Mouse (Mus musculus) MEL (cell line): ENCODE data around the gene Tfam. TPM values are rescaled to one million over a fixed set of nuclear protein-coding genes. Genes with fewer than 3 reads are reported as not detected.

ENCODE experiments used
- DNase-seq: peaks from one replicate; pipeline ENCODE4 v3.0.0; 2011; ENCODE audit warnings: low read depth, low spot score
- H3K27ac ChIP-seq: 2 replicates; pipeline ENCODE4 v1.5.1; 2012; ENCODE audit warnings: low read depth, mild to moderate bottlenecking, control low read depth, low read length, moderate library complexity; ENCODE audit not compliant: control insufficient read depth
- H3K27me3 ChIP-seq, 2 experiments: fragments of 150-350 bp in 1 of 2; sonication (generic) in 1 of 2; 2 replicates each; pipeline ENCODE4 v1.6.1; 2012; ENCODE audit warnings: low read length in 2 of 2, mild to moderate bottlenecking in 2 of 2, improper control_type of control experiment in 1 of 2, moderate library complexity in 1 of 2; ENCODE audit not compliant: insufficient read depth in 2 of 2, control insufficient read depth in 1 of 2
- H3K36me3 ChIP-seq, 2 experiments: 2 replicates each; pipeline ENCODE4 v1.6.1; 2012 to 2014; ENCODE audit warnings: low read length in 2 of 2, improper control_type of control experiment in 1 of 2, inconsistent platforms in 1 of 2, mild to moderate bottlenecking in 1 of 2; ENCODE audit not compliant: insufficient read depth in 2 of 2, control insufficient read depth in 1 of 2
- H3K4me1 ChIP-seq, 2 experiments: fragments of 150-350 bp in 1 of 2; sonication (generic) in 1 of 2; 2 replicates each; pipeline ENCODE4 v1.6.1; 2012; ENCODE audit warnings: low read length in 2 of 2, improper control_type of control experiment in 1 of 2, mild to moderate bottlenecking in 1 of 2; ENCODE audit not compliant: insufficient read depth in 2 of 2, control insufficient read depth in 1 of 2
- H3K4me3 ChIP-seq, 2 experiments: fragments of 150-350 bp in 1 of 2; sonication (generic) in 1 of 2; 2 replicates each; pipeline ENCODE4 v1.5.1; 2012; ENCODE audit warnings: low read depth in 2 of 2, low read length in 2 of 2, mild to moderate bottlenecking in 2 of 2, moderate library complexity in 2 of 2, control low read depth in 1 of 2, improper control_type of control experiment in 1 of 2; ENCODE audit not compliant: control insufficient read depth in 1 of 2, insufficient read depth in 1 of 2
- H3K79me2 ChIP-seq: 2 replicates; pipeline ENCODE4 v1.6.1; 2012; ENCODE audit warnings: mild to moderate bottlenecking, low read length, moderate library complexity; ENCODE audit not compliant: control insufficient read depth, poor library complexity, insufficient read depth
- H3K9ac ChIP-seq: 2 replicates; pipeline ENCODE4 v1.6.1; 2012; ENCODE audit warnings: low read depth, mild to moderate bottlenecking, control low read depth, low read length, moderate library complexity; ENCODE audit not compliant: control insufficient read depth, poor library complexity, severe bottlenecking
- H3K9me3 ChIP-seq: fragments of 150-350 bp; sonication (generic); replicated peaks from 2 replicates; pipeline ENCODE4 v1.6.1; 2012; ENCODE audit warnings: mild to moderate bottlenecking, low read length, improper control_type of control experiment, moderate library complexity; ENCODE audit not compliant: insufficient read depth
- BHLHE40 ChIP-seq: IDR thresholded peaks from 2 replicates; pipeline ENCODE4 v1.6.1; 2012; ENCODE audit warnings: low read depth, mild to moderate bottlenecking, inconsistent platforms, low read length, improper control_type of control experiment, borderline replicate concordance
- CHD1 ChIP-seq: IDR thresholded peaks from 2 replicates; pipeline ENCODE4 v1.6.1; 2012; ENCODE audit warnings: low read depth, mild to moderate bottlenecking, inconsistent platforms, low read length, improper control_type of control experiment
- CHD2 ChIP-seq: IDR thresholded peaks from 2 replicates; pipeline ENCODE4 v1.6.1; 2011; ENCODE audit warnings: low read length, improper control_type of control experiment
- CTCF ChIP-seq, 3 experiments: IDR thresholded peaks in 2 of 3; conservative IDR thresholded peaks in 1 of 3; 2 replicates each; pipeline ENCODE4 v1.5.1; 2011 to 2012; ENCODE audit warnings: low read length in 3 of 3, low read depth in 2 of 3, mild to moderate bottlenecking in 2 of 3, improper control_type of control experiment in 1 of 3, inconsistent platforms in 1 of 3, mixed read lengths in 1 of 3, moderate library complexity in 1 of 3; ENCODE audit not compliant: control insufficient read depth in 1 of 3, insufficient read depth in 1 of 3, poor library complexity in 1 of 3, severe bottlenecking in 1 of 3
- ELF1 ChIP-seq: IDR thresholded peaks from 2 replicates; pipeline ENCODE4 v1.6.1; 2014; ENCODE audit warnings: low read depth, mild to moderate bottlenecking, inconsistent platforms, low read length, improper control_type of control experiment, moderate library complexity
- GABPA ChIP-seq: IDR thresholded peaks from 2 replicates; pipeline ENCODE4 v1.6.1; 2012; ENCODE audit warnings: low read depth, mild to moderate bottlenecking, inconsistent platforms, low read length, improper control_type of control experiment, moderate library complexity
- GATA1 ChIP-seq: IDR thresholded peaks from 2 replicates; pipeline ENCODE4 v1.6.1; 2011; ENCODE audit warnings: low read depth, low read length, improper control_type of control experiment
- MAFK ChIP-seq: IDR thresholded peaks from 2 replicates; pipeline ENCODE4 v1.6.1; 2011; ENCODE audit warnings: low read depth, mild to moderate bottlenecking, low read length, improper control_type of control experiment, borderline replicate concordance
- MAZ ChIP-seq: IDR thresholded peaks from 2 replicates; pipeline ENCODE4 v1.6.1; 2012; ENCODE audit warnings: low read depth, mild to moderate bottlenecking, inconsistent platforms, low read length, improper control_type of control experiment
- MXI1 ChIP-seq: IDR thresholded peaks from 2 replicates; pipeline ENCODE4 v1.6.1; 2011; ENCODE audit warnings: mild to moderate bottlenecking, low read depth, low read length, improper control_type of control experiment
- MYB ChIP-seq: IDR thresholded peaks from 2 replicates; pipeline ENCODE4 v1.6.1; 2011; ENCODE audit warnings: mild to moderate bottlenecking, low read depth, low read length, improper control_type of control experiment
- NELFE ChIP-seq: IDR thresholded peaks from 2 replicates; pipeline ENCODE4 v1.6.1; 2011; ENCODE audit warnings: low read depth, low read length, improper control_type of control experiment
- RCOR1 ChIP-seq: IDR thresholded peaks from 2 replicates; pipeline ENCODE4 v1.6.1; 2012; ENCODE audit warnings: low read depth, mild to moderate bottlenecking, inconsistent platforms, low read length, improper control_type of control experiment
- SMC3 ChIP-seq: IDR thresholded peaks from 2 replicates; pipeline ENCODE4 v1.6.1; 2011; ENCODE audit warnings: low read depth, low read length, improper control_type of control experiment
- TAL1 ChIP-seq: IDR thresholded peaks from 2 replicates; pipeline ENCODE4 v1.6.1; 2012; ENCODE audit warnings: mild to moderate bottlenecking, inconsistent platforms, low read length, moderate library complexity, mixed read lengths
- TBP ChIP-seq: IDR thresholded peaks from 2 replicates; pipeline ENCODE4 v1.8.0; 2011; ENCODE audit warnings: low read depth, low read length, improper control_type of control experiment
- TCF12 ChIP-seq: IDR thresholded peaks from 2 replicates; pipeline ENCODE4 v1.6.1; 2014; ENCODE audit warnings: low read depth, mild to moderate bottlenecking, inconsistent platforms, low read length, improper control_type of control experiment, moderate library complexity
- ZC3H11A ChIP-seq: IDR thresholded peaks from 2 replicates; pipeline ENCODE4 v1.6.1; 2012; ENCODE audit warnings: low read depth, mild to moderate bottlenecking, inconsistent platforms, low read length, improper control_type of control experiment
- ZMIZ1 ChIP-seq: IDR thresholded peaks from 2 replicates; pipeline ENCODE4 v1.6.1; 2012; ENCODE audit warnings: low read depth, mild to moderate bottlenecking, inconsistent platforms, low read length, improper control_type of control experiment, moderate library complexity
- ZNF384 ChIP-seq: IDR thresholded peaks from 2 replicates; pipeline ENCODE4 v1.6.1; 2012; ENCODE audit warnings: low read depth, mild to moderate bottlenecking, inconsistent platforms, low read length, improper control_type of control experiment
- polyA plus RNA-seq, 2 experiments: library from polyadenylated mRNA; stranded (reverse) in 1 of 2; unstranded in 1 of 2; fragments of >175 nt in 1 of 2; fragments of >200 nt in 1 of 2; gene quantifications; 2 replicates each; pipeline versions ENCODE4 v1.2.1 to v1.2.4; 2012; ENCODE audit warnings: low replicate concordance in 2 of 2, low read depth in 1 of 2; ENCODE audit not compliant: insufficient read length in 2 of 2, insufficient read depth in 1 of 2, missing spikeins in 1 of 2
- total RNA-seq: library from RNA; depleted of rRNA; stranded (reverse); fragments of 300-350 nt; gene quantifications from 2 replicates; pipeline ENCODE4 v1.2.3, GENCODE M21; 2012

Gene Tfam
- total and polyA plus RNA-seq, 3 experiments: 55.9 to 97.8 (median 76.4) TPM

GRCm38 (mm10) chr10:71267973-71268372 lies 29.9 kb upstream of the Tfam start:
- Histone ChIP-seq H3K27me3 (no peaks in the 10 kb centered on the region), H3K79me2 (no peaks in the 10 kb centered on the region), H3K4me3 (no peak overlapping the region), H3K9me3 (no peaks in the 10 kb centered on the region), H3K27ac (no peak overlapping the region), H3K36me3 (no peaks in the 10 kb centered on the region), H3K4me1 (no peaks in the 10 kb centered on the region)
- TF ChIP-seq BHLHE40 (no peak), MAFK (no peak), MXI1 (peak; percentile 95), ELF1 (no peak)
- TF ChIP-seq, all 39 proteins: peak for 1
- no peak overlapping the region for H3K9ac ChIP-seq
- no peak for DNase-seq

DNA sequence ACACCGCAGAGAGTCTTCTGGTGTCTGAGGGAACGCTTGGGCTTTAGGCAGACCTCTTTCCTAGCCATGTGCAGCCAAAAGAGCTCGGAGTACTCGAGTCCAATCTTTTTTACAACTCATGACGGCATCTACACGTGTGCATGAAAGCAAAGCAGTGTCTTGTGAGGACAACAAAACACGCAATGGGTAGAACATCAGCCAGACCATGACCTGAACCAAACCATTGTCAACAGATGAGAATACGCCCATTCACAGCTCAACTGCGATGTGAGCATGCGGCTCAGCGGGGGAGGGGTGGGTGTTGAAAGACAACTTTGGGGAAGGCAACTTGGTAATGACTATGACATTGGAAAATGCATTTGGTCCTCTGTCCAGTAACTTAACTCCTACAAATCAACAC lies 29.4 kb upstream of the Tfam start:
- Histone ChIP-seq H3K27me3 (no peaks in the 10 kb centered on the region), H3K36me3 (no peaks in the 10 kb centered on the region), H3K9ac (no peak overlapping the region), H3K4me1 (no peaks in the 10 kb centered on the region), H3K27ac (no peak overlapping the region), H3K4me3 (no peak overlapping the region), H3K79me2 (no peaks in the 10 kb centered on the region), H3K9me3 (no peaks in the 10 kb centered on the region)
- TF ChIP-seq ZNF384 (no peak), ZMIZ1 (no peak), MYB (no peak), ZC3H11A (no peak), TAL1 (no peak), CHD2 (no peak), CHD1 (no peak), TBP (no peak), NELFE (no peak), CTCF (IDR thresholded peaks at IDR 0.05 in 2 of 3, conservative IDR thresholded peaks at IDR 0.05 in 1 of 3; ENCODE audit: control insufficient read depth in 1 of 3, insufficient read depth in 1 of 3, low read depth in 2 of 3, low read length in 3 of 3, poor library complexity in 1 of 3, severe bottlenecking in 1 of 3) (no peak), RCOR1 (no peak), ELF1 (no peak), GABPA (no peak), GATA1 (no peak), TCF12 (no peak), MAZ (no peak), SMC3 (no peak), MAFK (no peak)
- no peak for DNase-seq
